Mouse (Mus musculus) myocyte (in vitro differentiated cells): Measurements from ENCODE around the gene Dbx2.

Experiments used
- CEBPB ChIP-seq: IDR thresholded peaks from 2 replicates; pipeline ENCODE4 v1.6.1; 2011; ENCODE audit warnings: mild to moderate bottlenecking, moderate library complexity; ENCODE audit not compliant: poor library complexity, insufficient read depth, severe bottlenecking
- E2F4 ChIP-seq: IDR thresholded peaks from one replicate; pipeline ENCODE4 v1.6.1; 2011; ENCODE audit warnings: mild to moderate bottlenecking, control low read depth, moderate library complexity; ENCODE audit not compliant: insufficient read depth
- MYOG ChIP-seq, 3 experiments: IDR thresholded peaks; one replicate each; pipeline ENCODE4 v1.6.1; 2011; ENCODE audit warnings: control low read depth in 2 of 3, low read depth in 2 of 3, mild to moderate bottlenecking in 2 of 3; ENCODE audit not compliant: insufficient read length in 2 of 3, control insufficient read depth in 1 of 3, insufficient read depth in 1 of 3
- POLR2A ChIP-seq: IDR thresholded peaks from one replicate; pipeline ENCODE4 v1.6.1; 2011; ENCODE audit warnings: low read depth, mild to moderate bottlenecking, control low read depth, moderate library complexity; ENCODE audit not compliant: insufficient read length
- POLR2AphosphoS2 ChIP-seq: IDR thresholded peaks from one replicate; pipeline ENCODE4 v1.6.1; 2011; ENCODE audit warnings: low read depth, control low read depth; ENCODE audit not compliant: insufficient read length
- TCF12 ChIP-seq: IDR thresholded peaks from one replicate; pipeline ENCODE4 v1.6.1; 2011; ENCODE audit warnings: mild to moderate bottlenecking, control low read depth; ENCODE audit not compliant: poor library complexity, insufficient read depth, severe bottlenecking
- TCF3 ChIP-seq: IDR thresholded peaks from one replicate; pipeline ENCODE4 v1.6.1; 2011; ENCODE audit warnings: low read depth, control low read depth; ENCODE audit not compliant: insufficient read length
- USF1 ChIP-seq: IDR thresholded peaks from one replicate; pipeline ENCODE4 v1.6.1; 2011; ENCODE audit warnings: low read depth, mild to moderate bottlenecking, control low read depth, moderate library complexity

GRCm38 (mm10) chr15:95675176-95675575 is 19.4 kb upstream of the Dbx2 start:
- TF ChIP-seq USF1 (no peak), POLR2A (no peak), TCF3 (no peak), MYOG (IDR thresholded peaks at IDR 0.05; ENCODE audit: control insufficient read depth in 1 of 3, insufficient read depth in 1 of 3, insufficient read length in 2 of 3, low read depth in 2 of 3) (no peak), E2F4 (no peak), CEBPB (no peak), TCF12 (no peak), POLR2AphosphoS2 (no peak)
